Mouse (Mus musculus) liver, embryonic 14.5 days (tissue): Measurements from ENCODE around the gene Pik3r3.

ENCODE experiments used
- CTCF ChIP-seq: IDR thresholded peaks from 2 replicates; pipeline ENCODE4 v1.5.1; 2016; ENCODE audit warnings: antibody characterized with exemption, low read depth, control low read depth
- EP300 ChIP-seq: IDR thresholded peaks from 2 replicates; pipeline ENCODE4 v1.6.1; 2016; ENCODE audit warnings: antibody characterized with exemption, low read depth

DNA sequence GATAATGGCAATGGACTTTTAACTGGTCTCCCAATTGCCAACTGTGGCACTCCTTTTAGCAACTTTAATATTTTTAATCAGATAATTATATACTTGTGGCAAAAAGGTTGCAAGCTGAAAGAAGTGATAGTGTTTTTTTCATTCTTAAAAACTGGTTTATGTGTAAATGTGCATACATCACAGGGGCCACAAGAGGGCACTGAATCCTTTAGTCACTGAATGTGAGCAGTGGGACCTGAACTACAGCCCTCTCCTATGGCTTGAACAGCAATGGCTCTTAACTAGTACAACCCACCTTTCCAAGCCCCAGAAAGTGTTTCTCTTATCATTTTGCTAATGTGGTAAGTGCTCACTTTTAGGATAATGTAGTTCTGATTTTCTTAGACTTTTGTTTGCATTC, 120.7 kb downstream of the Pik3r3 start:
- TF ChIP-seq CTCF (peak; percentile 63), EP300 (no peak)
